Mouse (Mus musculus) olfactory bulb, adult 2 months (tissue): ENCODE measurements around the gene Cnpy4.

Experiments used
- CTCF ChIP-seq: fragments of 200-500 bp; IDR thresholded peaks from 2 replicates; pipeline ENCODE4 v1.5.1; 2012; ENCODE audit warnings: low read depth, mild to moderate bottlenecking, low read length, moderate library complexity; ENCODE audit not compliant: insufficient read depth
- POLR2A ChIP-seq: fragments of 200-500 bp; IDR thresholded peaks from 2 replicates; pipeline ENCODE4 v1.6.1; 2012; ENCODE audit warnings: mild to moderate bottlenecking, low read depth, low read length, moderate library complexity; ENCODE audit not compliant: insufficient read depth

DNA sequence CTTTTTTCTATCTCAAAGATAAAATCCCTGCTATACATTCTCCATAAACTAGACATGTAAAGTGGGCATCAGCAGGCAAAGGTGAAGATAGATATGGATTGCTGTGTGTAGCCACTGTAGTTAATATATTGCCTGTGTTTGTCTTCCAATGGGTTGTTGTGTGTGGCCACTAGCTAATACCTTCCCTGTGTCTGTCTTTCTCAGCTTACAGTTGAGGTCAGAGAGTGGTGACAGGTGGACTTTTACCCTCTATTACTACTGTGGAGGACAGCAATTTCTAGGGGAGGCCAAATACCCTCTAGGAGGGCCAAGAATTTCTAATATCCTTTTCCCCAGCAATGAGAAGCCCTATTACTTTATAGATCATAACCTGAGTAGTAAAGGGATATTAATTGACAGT is 46.9 kb downstream of the Cnpy4 start:
- TF ChIP-seq CTCF, result no peak
- TF ChIP-seq POLR2A, result no peak
